Mouse (Mus musculus): ENCODE measurements around the gene Rngtt. TPM values are rescaled to one million over a fixed set of nuclear protein-coding genes. Genes with fewer than 3 reads are reported as not detected.

Rngtt gene
- polyA plus RNA-seq, 1 experiment from 2014 or later: 21.2 TPM

- Histone ChIP-seq H3K4me3 (no peak overlapping the region), H3K36me3 (peaks cover 44% of the 10 kb centered on the region), H3K27me3 (no peaks in the 10 kb centered on the region), H3K9me3 (no peaks in the 10 kb centered on the region), H3K4me1 (no peaks in the 10 kb centered on the region), H3K9ac (no peak overlapping the region), H3K4me2 (no peak overlapping the region), H3K27ac (no peak overlapping the region)
- ATAC-seq (ENCODE audit: insufficient number of reproducible peaks, low FRiP score, low TSS enrichment, low read depth): no peak
- WGBS: 91% methylated on average over 1 of the region's 1 CpGs
Measured at GRCm38 (mm10) chr4:33332956-33333455, 22.9 kb downstream of the Rngtt start.

GRCm38 (mm10) chr4:33337999-33338398 lies 27.9 kb downstream of the Rngtt start:
- Histone ChIP-seq H3K4me2 (no peak overlapping the region), H3K27ac (no peak overlapping the region), H3K9ac (no peak overlapping the region), H3K9me3 (no peaks in the 10 kb centered on the region), H3K4me3 (no peak overlapping the region), H3K27me3 (no peaks in the 10 kb centered on the region), H3K36me3 (peaks cover 30% of the 10 kb centered on the region), H3K4me1 (no peaks in the 10 kb centered on the region)
- ATAC-seq (ENCODE audit: insufficient number of reproducible peaks, low FRiP score, low TSS enrichment, low read depth): no peak
- 86% methylated on average over 1 of the region's 1 CpGs for WGBS

- 95% methylated on average over 7 of the region's 7 CpGs for WGBS
- Histone ChIP-seq H3K9ac (no peak overlapping the region), H3K27ac (no peak overlapping the region)
Measured at GRCm38 (mm10) chr4:33342877-33343731, 33.0 kb downstream of the Rngtt start.

GRCm38 (mm10) chr4:33343732-33344057 lies 33.6 kb downstream of the Rngtt start:
- no peak overlapping the region for H3K27ac ChIP-seq
- no peaks in the 10 kb centered on the region for H3K4me1 ChIP-seq
- ATAC-seq (ENCODE audit: insufficient number of reproducible peaks, low FRiP score, low TSS enrichment, low read depth): no peak
- WGBS: 88% methylated on average over 6 of the region's 6 CpGs
- no peak overlapping the region for H3K4me2 ChIP-seq
- H3K9ac ChIP-seq: no peak overlapping the region
- H3K27me3 ChIP-seq: no peaks in the 10 kb centered on the region
- H3K4me3 ChIP-seq: no peak overlapping the region
- H3K9me3 ChIP-seq: no peaks in the 10 kb centered on the region
- H3K36me3 ChIP-seq: peaks cover 8% of the 10 kb centered on the region

More at GRCm38 (mm10) chr4:33342877-33343731, 33.0 kb downstream of the Rngtt start:
- H3K27me3 ChIP-seq: no peaks in the 10 kb centered on the region
- ATAC-seq (ENCODE audit: insufficient number of reproducible peaks, low FRiP score, low TSS enrichment, low read depth): no peak
- no peak overlapping the region for H3K4me3 ChIP-seq
- H3K9me3 ChIP-seq: no peaks in the 10 kb centered on the region
- no peaks in the 10 kb centered on the region for H3K4me1 ChIP-seq
- peaks cover 10% of the 10 kb centered on the region for H3K36me3 ChIP-seq
- H3K4me2 ChIP-seq: no peak overlapping the region

GRCm38 (mm10) chr4:33363451-33363850 lies 53.3 kb downstream of the Rngtt start:
- no peak overlapping the region for H3K4me2 ChIP-seq
- no peak overlapping the region for H3K27ac ChIP-seq
- no peak overlapping the region for H3K4me3 ChIP-seq
- H3K27me3 ChIP-seq: no peaks in the 10 kb centered on the region
- peaks cover 5% of the 10 kb centered on the region; the same call in 1 of the 2 replicates for H3K36me3 ChIP-seq
- no peaks in the 10 kb centered on the region for H3K9me3 ChIP-seq
- H3K4me1 ChIP-seq: no peaks in the 10 kb centered on the region
- H3K9ac ChIP-seq: no peak overlapping the region
- no peak for ATAC-seq (ENCODE audit: insufficient number of reproducible peaks, low FRiP score, low TSS enrichment, low read depth)

GRCm38 (mm10) chr4:33374916-33375315 lies 64.8 kb downstream of the Rngtt start:
- Histone ChIP-seq H3K36me3 (peaks cover 7% of the 10 kb centered on the region; the same call in 1 of the 2 replicates), H3K27me3 (no peaks in the 10 kb centered on the region), H3K9me3 (no peaks in the 10 kb centered on the region), H3K4me1 (no peaks in the 10 kb centered on the region), H3K27ac (no peak overlapping the region), H3K4me3 (no peak overlapping the region), H3K4me2 (no peak overlapping the region), H3K9ac (no peak overlapping the region)
- 63% methylated on average over 6 of the region's 6 CpGs for WGBS
- ATAC-seq (ENCODE audit: insufficient number of reproducible peaks, low FRiP score, low TSS enrichment, low read depth): no peak; the same call in 1 of the 2 replicates

- peaks cover 17% of the 10 kb centered on the region; the same call in 1 of the 2 replicates for H3K36me3 ChIP-seq
- no peaks in the 10 kb centered on the region for H3K4me1 ChIP-seq
- no peak overlapping the region for H3K4me3 ChIP-seq
- ATAC-seq (ENCODE audit: insufficient number of reproducible peaks, low FRiP score, low TSS enrichment, low read depth): no peak
- H3K9me3 ChIP-seq: no peaks in the 10 kb centered on the region
- no peak overlapping the region for H3K9ac ChIP-seq
- no peaks in the 10 kb centered on the region for H3K27me3 ChIP-seq
- H3K27ac ChIP-seq: no peak overlapping the region
- H3K4me2 ChIP-seq: no peak overlapping the region
Measured at GRCm38 (mm10) chr4:33377642-33378041, 67.5 kb downstream of the Rngtt start.

GRCm38 (mm10) chr4:33378894-33379293 lies 68.8 kb downstream of the Rngtt start:
- no peak overlapping the region for H3K4me3 ChIP-seq
- ATAC-seq (ENCODE audit: insufficient number of reproducible peaks, low FRiP score, low TSS enrichment, low read depth): no peak
- no peaks in the 10 kb centered on the region for H3K27me3 ChIP-seq
- WGBS: 82% methylated on average over 6 of the region's 6 CpGs
- H3K9me3 ChIP-seq: no peaks in the 10 kb centered on the region
- H3K27ac ChIP-seq: no peak overlapping the region
- no peak overlapping the region for H3K9ac ChIP-seq
- H3K36me3 ChIP-seq: peaks cover 15% of the 10 kb centered on the region; the same call in 1 of the 2 replicates
- no peak overlapping the region for H3K4me2 ChIP-seq
- H3K4me1 ChIP-seq: no peaks in the 10 kb centered on the region

GRCm38 (mm10) chr4:33388899-33389298 lies 78.8 kb downstream of the Rngtt start:
- Histone ChIP-seq H3K36me3 (0 out of 2 replicates have a peak, but pooled peaks cover 4% of the 10 kb centered on the region), H3K4me3 (no peak overlapping the region), H3K27me3 (no peaks in the 10 kb centered on the region), H3K9me3 (no peaks in the 10 kb centered on the region), H3K9ac (no peak overlapping the region), H3K4me2 (no peak overlapping the region), H3K4me1 (no peaks in the 10 kb centered on the region), H3K27ac (no peak overlapping the region)
- ATAC-seq (ENCODE audit: insufficient number of reproducible peaks, low FRiP score, low TSS enrichment, low read depth): no peak
- 88% methylated on average over 3 of the region's 3 CpGs for WGBS

GRCm38 (mm10) chr4:33390660-33391059 lies 80.5 kb downstream of the Rngtt start:
- Histone ChIP-seq H3K27me3 (no peaks in the 10 kb centered on the region), H3K9ac (no peak overlapping the region), H3K36me3 (0 out of 2 replicates have a peak, but pooled peaks cover 5% of the 10 kb centered on the region), H3K9me3 (no peaks in the 10 kb centered on the region), H3K4me3 (no peak overlapping the region), H3K4me1 (no peaks in the 10 kb centered on the region), H3K4me2 (no peak overlapping the region), H3K27ac (no peak overlapping the region)
- ATAC-seq (ENCODE audit: insufficient number of reproducible peaks, low FRiP score, low TSS enrichment, low read depth): no peak

- Histone ChIP-seq H3K4me2 (no peak overlapping the region), H3K9ac (no peak overlapping the region), H3K27me3 (no peaks in the 10 kb centered on the region), H3K36me3 (0 out of 2 replicates have a peak, but pooled peaks cover 5% of the 10 kb centered on the region), H3K4me3 (no peak overlapping the region), H3K27ac (no peak overlapping the region), H3K4me1 (no peaks in the 10 kb centered on the region), H3K9me3 (no peaks in the 10 kb centered on the region)
- 83% methylated on average over 2 of the region's 2 CpGs for WGBS
- no peak for ATAC-seq (ENCODE audit: insufficient number of reproducible peaks, low FRiP score, low TSS enrichment, low read depth)
Measured at GRCm38 (mm10) chr4:33393437-33393836, 83.3 kb downstream of the Rngtt start.
